Mouse (Mus musculus): ENCODE measurements around the gene Noct. TPM values are rescaled to one million over a fixed set of nuclear protein-coding genes. Genes with fewer than 3 reads are reported as not detected.
A peak's percentile ranks its signal among the peaks of the same experiment; 100 is the strongest.

The Noct gene
- polyA plus RNA-seq, 1 experiment from 2014 or later, result 36.1 TPM

DNA sequence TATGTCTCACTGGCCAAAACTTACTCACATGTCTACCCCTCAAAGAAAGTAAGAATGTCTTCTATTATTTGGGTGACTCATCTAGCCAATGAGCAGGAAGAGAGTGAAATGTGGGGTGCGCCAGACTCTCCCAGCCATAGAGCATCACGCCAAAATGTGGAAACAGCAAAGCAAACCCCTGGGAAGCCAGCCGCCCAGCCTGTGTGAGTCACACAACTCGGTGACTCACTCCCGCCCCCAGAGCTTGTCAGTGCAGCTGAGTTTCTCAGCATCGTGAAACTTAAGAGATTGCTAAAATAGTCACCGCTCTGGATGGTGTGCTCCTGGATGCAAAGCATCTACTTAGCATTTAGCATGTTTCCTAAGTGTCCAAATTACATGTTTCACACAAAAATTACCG is 28.9 kb upstream of the Noct start:
- ChIA-PET CTCF (interaction anchor here (0.8 to 6.8 kb wide), 6 partner anchors 11 to 196 kb away, joined by 3 to 39 read pairs (median 7); partner anchors contain the start of gene Noct), POLR2A (interaction anchor here (0.9 to 2.4 kb wide), 3 partner anchors 15 to 34 kb away, joined by 3 to 13 read pairs (median 5); partner anchors contain the start of gene Noct)
- H3K27me3 ChIP-seq, result no peaks in the 10 kb centered on the region
- TF ChIP-seq CTCF (IDR thresholded peaks at IDR 0.05), result no peak
- in situ Hi-C loops (cut with MboI; ENCODE audit: low pct_unique_long_range_greater_than_20kb), result no loop called here
- ATAC-seq (peak; percentile 85), DNase-seq (ENCODE audit: low read depth, low spot score) (peak; percentile 90)

DNA sequence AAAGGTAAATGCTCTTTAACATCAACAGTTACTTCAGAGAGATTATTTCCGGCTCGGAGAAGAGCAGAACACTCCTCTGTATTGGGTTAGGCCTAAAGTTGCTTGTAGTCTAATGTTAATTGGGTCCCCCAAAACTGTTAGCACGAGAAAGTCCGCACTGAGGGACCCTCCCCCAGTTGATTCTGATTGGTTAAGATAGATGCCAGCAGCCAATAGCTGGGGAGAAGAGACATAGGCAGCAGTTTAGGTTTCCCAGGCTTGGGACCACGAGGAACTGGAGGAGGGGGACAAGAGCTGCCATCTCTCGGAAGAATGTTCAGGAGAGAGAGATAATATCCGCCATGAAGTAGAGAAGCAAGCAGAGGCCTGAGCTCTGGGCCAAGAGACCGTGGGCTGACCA is 28.5 kb upstream of the Noct start:
- DNase-seq (ENCODE audit: low read depth, low spot score), result no peak
- ATAC-seq, result no peak
- in situ Hi-C loops (cut with MboI; ENCODE audit: low pct_unique_long_range_greater_than_20kb), result no loop called here
- POLR2A ChIA-PET, result interaction anchor here (2.4 kb wide), 1 partner anchor 28 kb away, joined by 13 read pairs; the partner anchor contains the start of gene Noct
- no peak for TF ChIP-seq CTCF (IDR thresholded peaks at IDR 0.05)
- CTCF ChIA-PET, result interaction anchor here (1.4 to 6.8 kb wide), 6 partner anchors 11 to 168 kb away, joined by 3 to 39 read pairs (median 7); partner anchors contain the start of gene Noct
- no peaks in the 10 kb centered on the region for H3K27me3 ChIP-seq

DNA sequence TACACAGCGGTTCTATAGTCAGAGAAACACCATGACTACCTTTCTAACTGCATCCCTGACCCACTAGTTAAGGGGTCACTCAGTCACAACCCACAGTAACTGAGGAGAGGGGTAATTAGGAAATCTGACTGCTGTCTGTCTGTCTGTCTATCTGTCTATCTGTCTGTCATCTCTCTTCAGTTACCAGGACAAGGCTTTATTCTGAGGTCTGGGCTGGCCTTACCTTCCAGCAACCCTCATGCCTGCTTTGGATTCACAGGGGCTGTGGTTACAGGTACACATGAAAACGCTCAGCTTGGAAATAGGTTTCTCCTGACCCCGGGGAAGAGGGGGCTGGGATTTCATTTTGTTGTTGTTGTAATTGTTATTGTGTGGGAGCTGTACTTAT is 27.5 kb upstream of the Noct start:
- ATAC-seq, result no peak
- no peaks in the 10 kb centered on the region for H3K27me3 ChIP-seq
- TF ChIP-seq CTCF (IDR thresholded peaks at IDR 0.05), result no peak
- CTCF ChIA-PET, result interaction anchor here (1.2 to 6.8 kb wide), 5 partner anchors 16 to 167 kb away, joined by 3 to 39 read pairs (median 10); partner anchors contain the start of gene Noct
- POLR2A ChIA-PET, result interaction anchor here (0.6 to 2.4 kb wide), 3 partner anchors 20 to 27 kb away, joined by 3 to 13 read pairs (median 4); partner anchors contain the start of gene Noct
- no peak for DNase-seq (ENCODE audit: low read depth, low spot score)
- in situ Hi-C loops (cut with MboI; ENCODE audit: low pct_unique_long_range_greater_than_20kb), result no loop called here

DNA sequence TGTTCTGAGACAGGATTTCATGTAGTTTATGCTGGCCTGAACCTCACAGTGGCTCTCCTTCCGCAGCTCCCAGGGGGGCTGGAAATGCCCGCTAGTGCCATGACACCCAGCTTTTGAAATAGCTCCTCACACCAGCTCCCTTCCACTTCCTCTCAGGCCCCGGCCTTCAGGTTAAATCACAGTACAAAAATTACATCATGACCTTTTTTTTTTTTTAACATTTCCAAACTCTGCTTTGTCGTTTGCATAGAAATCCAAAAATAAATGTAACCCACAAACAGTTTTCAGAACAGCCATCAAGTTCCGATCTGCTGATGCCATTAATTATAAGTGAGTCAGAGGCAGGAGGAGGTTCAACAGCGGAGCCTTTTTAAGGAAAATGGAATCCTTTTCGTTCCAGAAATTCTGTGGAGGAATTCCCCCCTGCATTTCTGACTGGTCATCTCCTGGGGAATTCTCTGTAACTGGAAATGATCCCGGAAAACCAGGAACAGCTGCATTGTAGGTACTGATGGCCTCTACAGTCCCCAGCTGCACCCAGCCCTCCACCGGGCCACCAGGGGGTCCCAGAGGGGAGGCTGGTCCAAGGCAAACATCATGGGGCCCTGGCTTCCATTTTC is 27.0 kb upstream of the Noct start:
- ATAC-seq, result peak; percentile 67
- POLR2A ChIA-PET, result interaction anchor here (0.5 to 1.4 kb wide), 3 partner anchors 19 to 49 kb away, joined by 3 to 4 read pairs (median 4); no protein-coding TSS in a partner anchor
- in situ Hi-C loops (cut with MboI; ENCODE audit: low pct_unique_long_range_greater_than_20kb), result no loop called here
- H3K27me3 ChIP-seq, result no peaks in the 10 kb centered on the region
- CTCF ChIA-PET, result interaction anchor here (1.2 to 6.8 kb wide), 5 partner anchors 16 to 167 kb away, joined by 3 to 39 read pairs (median 10); partner anchors contain the start of gene Noct
- peak; percentile 98 for DNase-seq (ENCODE audit: low read depth, low spot score)
- peak; percentile 49 for TF ChIP-seq CTCF (IDR thresholded peaks at IDR 0.05)

DNA sequence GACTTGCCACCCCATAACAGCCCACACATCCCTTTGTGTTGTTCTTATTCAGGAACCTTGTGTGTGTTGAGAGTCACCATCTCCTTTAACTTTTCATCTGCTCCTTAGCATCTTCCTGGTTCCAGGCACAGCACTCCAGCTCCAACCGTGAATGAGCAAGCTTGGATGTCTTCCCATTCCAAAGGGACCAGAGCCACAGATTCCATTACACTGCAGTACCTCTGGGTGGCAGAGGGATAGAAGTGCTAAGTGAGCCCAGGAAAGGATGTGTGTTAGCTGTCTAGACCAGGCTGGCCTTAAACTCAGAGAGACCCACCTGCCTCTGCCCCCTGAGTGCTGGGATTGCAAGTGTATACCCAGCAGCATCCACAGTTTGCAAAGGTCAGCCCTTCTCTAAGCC is 26.0 kb upstream of the Noct start:
- DNase-seq (ENCODE audit: low read depth, low spot score), result no peak
- ATAC-seq, result no peak
- CTCF ChIA-PET, result interaction anchor here (0.9 to 6.8 kb wide), 4 partner anchors 17 to 36 kb away, joined by 3 to 39 read pairs (median 17); partner anchors contain the start of gene Noct
- TF ChIP-seq CTCF (IDR thresholded peaks at IDR 0.05), result no peak
- in situ Hi-C loops (cut with MboI; ENCODE audit: low pct_unique_long_range_greater_than_20kb), result no loop called here
- POLR2A ChIA-PET, result interaction anchor here (0.7 to 1.4 kb wide), 3 partner anchors 24 to 207 kb away, joined by 3 to 6 read pairs (median 3); no protein-coding TSS in a partner anchor
- no peaks in the 10 kb centered on the region for H3K27me3 ChIP-seq

DNA sequence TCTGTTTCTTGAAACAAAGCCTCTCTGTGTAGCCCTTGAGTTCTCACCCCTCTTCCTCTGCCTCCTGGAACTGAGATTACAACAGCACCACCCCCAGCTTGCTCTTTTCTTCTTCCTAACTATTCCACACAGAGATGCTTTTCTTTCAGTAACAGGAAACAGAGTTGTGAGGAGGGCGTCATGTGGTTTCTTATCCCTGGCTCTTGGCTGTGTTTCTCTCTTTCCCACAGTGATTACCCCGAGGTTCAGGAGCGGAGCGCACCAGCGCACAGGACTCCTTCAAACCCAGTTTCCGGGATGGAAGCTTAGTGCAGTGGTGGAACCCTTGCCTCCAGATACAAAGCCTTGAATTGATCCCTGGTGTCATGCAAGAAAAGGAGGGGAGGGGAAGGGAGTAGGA is 25.1 kb upstream of the Noct start:
- ATAC-seq (no peak), DNase-seq (ENCODE audit: low read depth, low spot score) (peak; percentile 69)
- POLR2A ChIA-PET, result no interaction called here

DNA sequence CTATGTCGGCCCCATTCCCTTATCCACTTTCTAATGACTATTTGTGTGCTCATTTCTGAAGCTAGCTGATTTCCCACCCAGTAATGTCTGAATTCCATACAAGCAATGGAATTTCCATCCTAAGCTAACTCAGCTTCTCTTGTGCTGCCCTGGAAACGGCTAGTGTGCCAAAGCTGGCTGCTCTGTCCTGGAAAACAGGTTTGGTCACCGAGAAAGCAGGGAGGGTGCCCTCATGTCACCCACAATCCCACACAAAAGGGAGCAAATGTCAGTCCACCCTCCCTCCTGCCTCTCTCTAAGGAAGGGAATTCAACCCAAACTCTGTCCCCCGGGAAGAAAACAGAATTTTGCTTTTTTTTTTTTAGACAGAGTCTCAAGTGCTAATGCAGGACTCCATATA is 23.9 kb upstream of the Noct start:
- no peaks in the 10 kb centered on the region for H3K27me3 ChIP-seq
- ATAC-seq (no peak), DNase-seq (ENCODE audit: low read depth, low spot score) (no peak)
- no peak for TF ChIP-seq CTCF (IDR thresholded peaks at IDR 0.05)
- ChIA-PET POLR2A (interaction anchor here (0.6 to 0.8 kb wide), 4 partner anchors 20 to 223 kb away, joined by 3 to 4 read pairs (median 4); partner anchors contain the start of gene Noct), CTCF (interaction anchor here (1.1 to 3.0 kb wide), 6 partner anchors 12 to 34 kb away, joined by 3 to 10 read pairs (median 8); no protein-coding TSS in a partner anchor)
- in situ Hi-C loops (cut with MboI; ENCODE audit: low pct_unique_long_range_greater_than_20kb), result no loop called here

More for the DNA sequence above, 25.1 kb upstream of the Noct start:
- in situ Hi-C loops (cut with MboI; ENCODE audit: low pct_unique_long_range_greater_than_20kb), result no loop called here
- no peaks in the 10 kb centered on the region for H3K27me3 ChIP-seq
- CTCF ChIA-PET, result interaction anchor here (0.9 to 6.8 kb wide), 3 partner anchors 16 to 32 kb away, joined by 3 to 39 read pairs (median 3); partner anchors contain the start of gene Noct
- no peak for TF ChIP-seq CTCF (IDR thresholded peaks at IDR 0.05)

DNA sequence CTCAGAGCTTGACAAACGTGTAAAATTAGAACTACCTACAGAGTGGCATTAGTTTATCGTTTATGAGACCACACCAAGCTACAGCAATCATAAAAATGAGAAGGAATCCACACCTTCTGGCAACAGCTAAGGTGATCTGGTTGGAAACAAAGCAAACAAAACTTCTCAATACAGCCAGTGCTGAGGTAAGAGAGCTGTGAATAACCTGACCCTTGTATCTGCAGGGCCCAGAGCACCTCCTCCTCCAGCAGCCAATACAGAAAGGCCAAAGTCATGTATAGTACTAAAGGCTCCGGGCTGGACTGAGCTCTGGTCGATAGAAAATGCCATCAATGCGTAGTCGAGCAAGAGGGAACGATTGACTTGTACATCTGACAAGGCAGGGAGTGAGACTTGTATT is 23.4 kb upstream of the Noct start:
- in situ Hi-C loops (cut with MboI; ENCODE audit: low pct_unique_long_range_greater_than_20kb), result no loop called here
- ChIA-PET POLR2A (interaction anchor here (0.6 to 0.8 kb wide), 4 partner anchors 19 to 222 kb away, joined by 3 to 4 read pairs (median 4); partner anchors contain the start of gene Noct), CTCF (interaction anchor here (1.1 to 3.0 kb wide), 7 partner anchors 12 to 87 kb away, joined by 3 to 10 read pairs (median 6); no protein-coding TSS in a partner anchor)
- no peak for TF ChIP-seq CTCF (IDR thresholded peaks at IDR 0.05)
- ATAC-seq (no peak), DNase-seq (ENCODE audit: low read depth, low spot score) (no peak)
- no peaks in the 10 kb centered on the region for H3K27me3 ChIP-seq

DNA sequence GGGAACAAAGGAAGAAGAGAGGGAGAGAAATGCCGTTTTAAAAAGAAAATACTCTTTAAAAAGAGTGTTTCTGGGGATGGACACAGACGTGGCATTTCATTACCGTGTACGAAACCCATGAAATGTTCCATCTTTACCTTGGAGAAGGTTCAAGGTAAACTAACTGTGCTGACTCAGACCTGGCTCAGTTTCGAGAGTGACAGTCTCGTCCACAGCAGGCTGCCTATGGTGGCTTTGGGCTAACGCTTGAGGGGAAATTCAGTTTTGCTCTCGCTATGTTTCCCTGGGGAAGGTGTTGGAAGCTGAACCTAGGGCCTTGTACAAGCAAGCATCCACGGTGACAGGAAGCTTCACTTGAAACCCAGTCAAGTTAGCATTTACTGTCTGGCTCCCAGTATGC is 22.3 kb upstream of the Noct start:
- DNase-seq (ENCODE audit: low read depth, low spot score) (no peak), ATAC-seq (no peak)
- POLR2A ChIA-PET, result no interaction called here
- CTCF ChIA-PET, result interaction anchor here (0.9 to 3.0 kb wide), 6 partner anchors 11 to 152 kb away, joined by 3 to 10 read pairs (median 5); no protein-coding TSS in a partner anchor
- in situ Hi-C loops (cut with MboI; ENCODE audit: low pct_unique_long_range_greater_than_20kb), result no loop called here
- no peaks in the 10 kb centered on the region for H3K27me3 ChIP-seq
- no peak for TF ChIP-seq CTCF (IDR thresholded peaks at IDR 0.05)

DNA sequence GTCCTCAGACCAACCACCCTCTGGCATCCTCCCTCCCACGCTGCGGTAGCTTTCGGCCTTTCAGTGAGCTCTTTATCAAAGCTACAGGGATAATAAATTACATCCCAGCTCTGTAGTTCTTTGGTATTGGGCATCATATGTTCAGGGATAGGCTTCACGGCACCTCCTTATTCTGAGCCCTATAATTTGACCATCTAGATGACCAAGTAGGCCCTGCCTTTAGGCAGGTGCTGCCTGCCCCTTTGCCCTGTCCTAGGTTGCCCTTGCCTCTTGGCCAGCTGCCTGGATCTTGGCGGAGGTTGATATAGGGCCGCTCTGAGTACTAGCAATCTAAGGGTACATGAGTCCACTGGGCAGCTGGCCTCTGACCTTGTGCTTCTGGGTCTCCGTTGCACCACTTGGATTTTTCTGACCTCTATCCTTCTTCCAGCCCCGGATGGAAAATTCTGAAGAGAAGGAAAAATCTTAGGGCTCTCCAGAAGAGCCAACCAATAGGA is 21.7 kb upstream of the Noct start:
- CTCF ChIA-PET, result interaction anchor here (0.9 to 3.0 kb wide), 3 partner anchors 10 to 21 kb away, joined by 3 to 10 read pairs (median 10); no protein-coding TSS in a partner anchor
- no peaks in the 10 kb centered on the region for H3K27me3 ChIP-seq
- DNase-seq (ENCODE audit: low read depth, low spot score), result no peak
- TF ChIP-seq CTCF (IDR thresholded peaks at IDR 0.05), result no peak
- in situ Hi-C loops (cut with MboI; ENCODE audit: low pct_unique_long_range_greater_than_20kb), result no loop called here
- POLR2A ChIA-PET, result no interaction called here
- no peak for ATAC-seq
